Mouse (Mus musculus) CH12.LX (cell line): ENCODE results near the gene Mxra7.

ENCODE experiments used
- CTCF ChIP-seq, 2 experiments: IDR thresholded peaks in 1 of 2; conservative IDR thresholded peaks in 1 of 2; 2 replicates each; pipeline ENCODE4 v1.5.1; 2011 to 2012; ENCODE audit warnings: low read depth in 2 of 2, low read length in 2 of 2, improper control_type of control experiment in 1 of 2, inconsistent platforms in 1 of 2, mild to moderate bottlenecking in 1 of 2, moderate library complexity in 1 of 2
- ELF1 ChIP-seq: IDR thresholded peaks from 2 replicates; pipeline ENCODE4 v1.6.1; 2014; ENCODE audit warnings: low read depth, mild to moderate bottlenecking, inconsistent platforms, low read length, improper control_type of control experiment
- EP300 ChIP-seq: IDR thresholded peaks from 2 replicates; pipeline ENCODE4 v1.6.1; 2011; ENCODE audit warnings: low read length, improper control_type of control experiment
- IRF4 ChIP-seq: IDR thresholded peaks from 2 replicates; pipeline ENCODE4 v1.6.1; 2014; ENCODE audit warnings: low read depth, mild to moderate bottlenecking, inconsistent platforms, low read length, improper control_type of control experiment
- MAFK ChIP-seq: IDR thresholded peaks from 2 replicates; pipeline ENCODE4 v1.6.1; 2011; ENCODE audit warnings: low read length, improper control_type of control experiment; ENCODE audit not compliant: insufficient replicate concordance
- MXI1 ChIP-seq: IDR thresholded peaks from 2 replicates; pipeline ENCODE4 v1.6.1; 2011; ENCODE audit warnings: mild to moderate bottlenecking, low read depth, low read length, improper control_type of control experiment
- POLR2A ChIP-seq: IDR thresholded peaks from 2 replicates; pipeline ENCODE4 v1.6.1; 2011; ENCODE audit warnings: low read depth, mild to moderate bottlenecking, improper control_type of control experiment, low read length
- POLR2AphosphoS2 ChIP-seq: IDR thresholded peaks from 2 replicates; pipeline ENCODE4 v1.6.1; 2011; ENCODE audit warnings: low read depth, low read length, improper control_type of control experiment
- UBTF ChIP-seq: IDR thresholded peaks from 2 replicates; pipeline ENCODE4 v1.6.1; 2012; ENCODE audit warnings: low read depth, mild to moderate bottlenecking, inconsistent platforms, low read length, improper control_type of control experiment, moderate library complexity
- USF2 ChIP-seq: conservative IDR thresholded peaks from 2 replicates; pipeline ENCODE4 v1.6.1; 2011; ENCODE audit warnings: low read depth, low read length, improper control_type of control experiment
- ZMIZ1 ChIP-seq: IDR thresholded peaks from 2 replicates; pipeline ENCODE4 v1.6.1; 2012; ENCODE audit warnings: low read depth, mild to moderate bottlenecking, inconsistent platforms, low read length, improper control_type of control experiment
- ZNF384 ChIP-seq: IDR thresholded peaks from 2 replicates; pipeline ENCODE4 v1.6.1; 2012; ENCODE audit warnings: low read depth, low read length, improper control_type of control experiment, inconsistent platforms

DNA sequence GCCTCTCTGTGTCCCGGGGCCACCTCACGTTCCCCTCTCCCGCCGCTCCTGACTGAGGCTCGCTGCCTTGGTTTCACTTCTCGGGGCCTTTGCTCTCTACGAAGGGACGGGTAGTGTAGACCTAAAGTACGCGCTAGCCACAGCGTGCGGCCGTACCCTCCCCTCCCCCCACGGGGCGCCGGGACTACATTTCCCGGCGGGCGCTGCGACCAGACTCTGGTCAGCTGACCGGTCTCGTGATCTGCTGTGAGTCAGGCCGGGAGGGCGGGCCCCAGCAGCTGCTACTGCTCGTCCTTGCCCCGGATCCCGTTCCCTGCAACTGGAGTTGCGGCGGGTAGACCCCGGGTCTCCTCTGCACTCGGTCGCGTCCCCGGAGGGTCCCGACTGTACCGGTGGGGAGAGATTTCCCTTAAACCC is 25.7 kb upstream of the Mxra7 start:
- no peak for TF ChIP-seq IRF4
- peak; percentile 98 for TF ChIP-seq USF2
- no peak for TF ChIP-seq ELF1
- TF ChIP-seq CTCF (conservative IDR thresholded peaks at IDR 0.05 in 1 of 2, IDR thresholded peaks at IDR 0.05 in 1 of 2; ENCODE audit: low read depth in 2 of 2, low read length in 2 of 2) = no peak
- no peak for TF ChIP-seq MAFK
- TF ChIP-seq POLR2AphosphoS2 = no peak
- TF ChIP-seq POLR2A = peak; percentile 37; the same call in 1 of the 2 replicates
- TF ChIP-seq ZNF384 = no peak
- no peak for TF ChIP-seq EP300
- no peak for TF ChIP-seq ZMIZ1
- TF ChIP-seq UBTF = 0 out of 2 replicates have a peak, but pooled peaks have one; percentile 26
- TF ChIP-seq MXI1 = no peak
